Mouse (Mus musculus) forebrain, postnatal 0 days (tissue): ENCODE data around the gene Prkg1. TPM values are rescaled to one million over a fixed set of nuclear protein-coding genes. Genes with fewer than 3 reads are reported as not detected.

Experiments used
- ATAC-seq: fragments of 200-750 bp; cut with Nextera tagmentation; 2 replicates; pipeline ENCODE4 v1.8.0; 2017; ENCODE audit warnings: mild to moderate bottlenecking, moderate library complexity
- DNase-seq: peaks from one replicate; pipeline ENCODE4 v3.0.0-alpha.2; 2015
- H3K27ac ChIP-seq: fragments of 300-500 bp; sonication (generic); 2 replicates; pipeline ENCODE4 v1.5.1; 2014; ENCODE audit warnings: low read depth, mild to moderate bottlenecking, antibody characterized with exemption, low read length, moderate library complexity, mixed read lengths
- H3K27me3 ChIP-seq: fragments of 300-500 bp; sonication (generic); 2 replicates; pipeline ENCODE4 v1.6.1; 2014; ENCODE audit warnings: mild to moderate bottlenecking, low read length, mixed read lengths; ENCODE audit not compliant: insufficient read depth
- H3K36me3 ChIP-seq: fragments of 300-500 bp; sonication (generic); 2 replicates; pipeline ENCODE4 v1.6.1; 2014; ENCODE audit warnings: mild to moderate bottlenecking, moderate library complexity; ENCODE audit not compliant: insufficient read depth
- H3K4me1 ChIP-seq: fragments of 300-500 bp; sonication (generic); 2 replicates; pipeline ENCODE4 v1.6.1; 2014; ENCODE audit warnings: antibody characterized with exemption; ENCODE audit not compliant: insufficient read depth
- H3K4me2 ChIP-seq: fragments of 300-500 bp; sonication (generic); 2 replicates; pipeline ENCODE4 v1.6.1; 2014; ENCODE audit warnings: low read depth, mild to moderate bottlenecking, moderate library complexity
- H3K4me3 ChIP-seq: fragments of 300-500 bp; sonication (generic); 2 replicates; pipeline ENCODE4 v1.5.1; 2014; ENCODE audit warnings: low read depth, low read length, mixed read lengths
- H3K9ac ChIP-seq: fragments of 300-500 bp; sonication (generic); 2 replicates; pipeline ENCODE4 v1.6.1; 2014; ENCODE audit warnings: mild to moderate bottlenecking
- H3K9me3 ChIP-seq: fragments of 300-500 bp; sonication (generic); 2 replicates; pipeline ENCODE4 v1.6.1; 2016; ENCODE audit warnings: low read length
- CTCF ChIP-seq: sonication (generic); IDR thresholded peaks from 2 replicates; pipeline ENCODE4 v1.5.1; 2016; ENCODE audit warnings: antibody characterized with exemption, control low read depth, low read depth
- WGBS: fragments of 180-500 bp; shearing (Covaris S2); extraction: QIAGEN DNeasy Blood & Tissue Kit; methylation state at CpG from one replicate; pipeline ENCODE4 v1.1.7; 2014; 5-methylcytosine and 5-hydroxymethylcytosine counted together
- polyA plus RNA-seq: library from polyadenylated mRNA; unstranded; fragments of >200 nt; fragmentation: Nextera tagmentation; extraction: Ambion mirVana; gene quantifications from 2 replicates; pipeline ENCODE4 v1.2.1, GENCODE M21; 2015
- total RNA-seq: library from RNA; depleted of rRNA; stranded (reverse); fragments of >200 nt; gene quantifications from 2 replicates; pipeline ENCODE4 v1.2.3, GENCODE M21; 2014

The Prkg1 gene
- total and polyA plus RNA-seq, 2 experiments from 2014 or later = 3.2 to 9.9 TPM

- Histone ChIP-seq H3K9ac (no peak overlapping the region), H3K27ac (no peak overlapping the region), H3K4me2 (no peak overlapping the region), H3K27me3 (no peaks in the 10 kb centered on the region), H3K9me3 (no peaks in the 10 kb centered on the region), H3K4me1 (no peaks in the 10 kb centered on the region), H3K36me3 (no peaks in the 10 kb centered on the region), H3K4me3 (no peak overlapping the region)
- TF ChIP-seq CTCF = no peak
- 80% methylated on average over 5 of the region's 5 CpGs for WGBS
- no peak for DNase-seq
- no peak for ATAC-seq
Measured at GRCm38 (mm10) chr19:30806265-30806664, 958.6 kb downstream of the Prkg1 start.

GRCm38 (mm10) chr19:30780803-30781202 is 984.0 kb downstream of the Prkg1 start:
- ATAC-seq = no peak
- H3K4me2 ChIP-seq = no peak overlapping the region
- no peaks in the 10 kb centered on the region for H3K4me1 ChIP-seq
- no peak overlapping the region for H3K4me3 ChIP-seq
- 87% methylated on average over 2 of the region's 2 CpGs for WGBS
- DNase-seq = no peak
- H3K36me3 ChIP-seq = no peaks in the 10 kb centered on the region
- no peaks in the 10 kb centered on the region for H3K9me3 ChIP-seq
- TF ChIP-seq CTCF = no peak
- no peaks in the 10 kb centered on the region for H3K27me3 ChIP-seq
- H3K27ac ChIP-seq = no peak overlapping the region
- no peak overlapping the region for H3K9ac ChIP-seq

GRCm38 (mm10) chr19:30768316-30768715 is 996.5 kb downstream of the Prkg1 start:
- H3K36me3 ChIP-seq = no peaks in the 10 kb centered on the region
- no peaks in the 10 kb centered on the region for H3K4me1 ChIP-seq
- no peak overlapping the region for H3K27ac ChIP-seq
- H3K9me3 ChIP-seq = no peaks in the 10 kb centered on the region
- H3K4me3 ChIP-seq = no peak overlapping the region
- DNase-seq = no peak
- WGBS = 24% methylated on average over 1 of the region's 1 CpGs
- no peak overlapping the region for H3K4me2 ChIP-seq
- no peak for ATAC-seq
- H3K9ac ChIP-seq = no peak overlapping the region
- H3K27me3 ChIP-seq = no peaks in the 10 kb centered on the region
- no peak for TF ChIP-seq CTCF

GRCm38 (mm10) chr19:30744426-30744825 is 1020.4 kb downstream of the Prkg1 start:
- ATAC-seq = no peak
- H3K9me3 ChIP-seq = no peaks in the 10 kb centered on the region
- no peak overlapping the region for H3K9ac ChIP-seq

GRCm38 (mm10) chr19:30699130-30699529 is 1065.7 kb downstream of the Prkg1 start:
- Histone ChIP-seq H3K4me1 (no peaks in the 10 kb centered on the region), H3K4me2 (no peak overlapping the region), H3K36me3 (no peaks in the 10 kb centered on the region), H3K27ac (no peak overlapping the region), H3K9ac (no peak overlapping the region), H3K9me3 (no peaks in the 10 kb centered on the region), H3K27me3 (no peaks in the 10 kb centered on the region), H3K4me3 (no peak overlapping the region)
- ATAC-seq (peak; percentile 55; the same call in 1 of the 2 replicates), DNase-seq (peak; percentile 9)
- WGBS = 76% methylated on average over 5 of the region's 5 CpGs
- TF ChIP-seq CTCF = no peak

More at GRCm38 (mm10) chr19:30744426-30744825, 1020.4 kb downstream of the Prkg1 start:
- no peak for DNase-seq
- no peak overlapping the region for H3K4me2 ChIP-seq
- no peaks in the 10 kb centered on the region for H3K27me3 ChIP-seq
- H3K4me3 ChIP-seq = no peak overlapping the region
- TF ChIP-seq CTCF = no peak
- H3K27ac ChIP-seq = no peak overlapping the region
- no peaks in the 10 kb centered on the region for H3K36me3 ChIP-seq
- H3K4me1 ChIP-seq = no peaks in the 10 kb centered on the region

- Histone ChIP-seq H3K27ac (no peak overlapping the region), H3K36me3 (no peaks in the 10 kb centered on the region), H3K9me3 (no peaks in the 10 kb centered on the region), H3K27me3 (no peaks in the 10 kb centered on the region), H3K4me1 (no peaks in the 10 kb centered on the region), H3K9ac (no peak overlapping the region), H3K4me2 (no peak overlapping the region), H3K4me3 (no peak overlapping the region)
- DNase-seq (no peak), ATAC-seq (no peak)
- no peak for TF ChIP-seq CTCF
- WGBS = 97% methylated on average over 2 of the region's 2 CpGs
Measured at GRCm38 (mm10) chr19:30691258-30691657, 1073.6 kb downstream of the Prkg1 start.

GRCm38 (mm10) chr19:30690691-30691090 is 1074.1 kb downstream of the Prkg1 start:
- H3K36me3 ChIP-seq = no peaks in the 10 kb centered on the region
- H3K9me3 ChIP-seq = no peaks in the 10 kb centered on the region
- no peak overlapping the region for H3K27ac ChIP-seq
- H3K27me3 ChIP-seq = no peaks in the 10 kb centered on the region
- TF ChIP-seq CTCF = no peak
- no peak for ATAC-seq
- no peak overlapping the region for H3K4me2 ChIP-seq
- DNase-seq = no peak
- H3K4me3 ChIP-seq = no peak overlapping the region
- H3K4me1 ChIP-seq = no peaks in the 10 kb centered on the region
- no peak overlapping the region for H3K9ac ChIP-seq
- WGBS = 46% methylated on average over 6 of the region's 6 CpGs

GRCm38 (mm10) chr19:30687942-30688341 is 1076.9 kb downstream of the Prkg1 start:
- Histone ChIP-seq H3K4me1 (no peaks in the 10 kb centered on the region), H3K27me3 (no peaks in the 10 kb centered on the region), H3K4me2 (no peak overlapping the region), H3K9ac (no peak overlapping the region), H3K4me3 (no peak overlapping the region), H3K9me3 (no peaks in the 10 kb centered on the region), H3K36me3 (no peaks in the 10 kb centered on the region), H3K27ac (no peak overlapping the region)
- no peak for TF ChIP-seq CTCF
- 42% methylated on average over 6 of the region's 6 CpGs for WGBS
- ATAC-seq = peak; percentile 79; the same call in 1 of the 2 replicates
- DNase-seq = peak; percentile 16
